Mouse (Mus musculus): ENCODE measurements around the gene Pxylp1. TPM values are rescaled to one million over a fixed set of nuclear protein-coding genes. Genes with fewer than 3 reads are reported as not detected.

Gene Pxylp1
- 1.8 and 3.2 TPM in 2 replicates for polyA plus RNA-seq (2012; ENCODE audit: low replicate concordance)

DNA sequence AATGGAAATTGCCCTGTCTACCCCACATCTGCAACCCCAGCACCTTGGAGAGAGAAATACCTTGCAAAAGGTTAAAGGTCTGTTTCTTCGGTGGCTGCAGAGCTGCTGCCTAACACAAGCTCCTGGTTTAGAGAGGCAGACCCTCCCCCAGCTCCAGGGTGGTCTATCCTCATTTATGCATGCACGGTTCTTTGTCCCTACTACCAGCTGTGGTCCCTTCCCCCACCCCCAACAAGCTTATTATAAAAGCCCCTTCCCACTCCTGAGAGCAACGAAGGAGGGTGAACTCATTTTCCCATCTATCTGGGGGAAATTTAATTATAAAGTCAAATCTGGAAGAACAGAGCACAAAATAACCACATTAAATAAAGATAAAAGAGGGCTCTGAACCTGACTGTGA, at the start of gene Pxylp1:
TSS of gene Pxylp1 (minus strand) at position 124 of the 400 bp plus-strand sequence.

Other genes starting within 250 kb of the Pxylp1 start
- gene Zbtb38, start 139.8 kb downstream of the Pxylp1 start, polyA plus RNA-seq (2012; ENCODE audit: low replicate concordance): 5.9 and 7.2 TPM in 2 replicates
- gene Spsb4, start 126.2 kb upstream of the Pxylp1 start, polyA plus RNA-seq (2012; ENCODE audit: low replicate concordance): 0.07 and 0.41 TPM in 2 replicates
- gene Slc25a36, start 218.5 kb upstream of the Pxylp1 start, polyA plus RNA-seq (2012; ENCODE audit: low replicate concordance): 4.5 and 5.4 TPM in 2 replicates